Mouse (Mus musculus) intestine, embryonic 15.5 days (tissue): Measurements from ENCODE around the gene Rps8. TPM values are rescaled to one million over a fixed set of nuclear protein-coding genes. Genes with fewer than 3 reads are reported as not detected.
"Not testable (repeated sequence)": the region's sequence is repeated elsewhere in the genome, so short reads cannot be mapped to it uniquely, and the experiment has no call there.

Experiments used
- ATAC-seq: fragments of 200-750 bp; cut with Nextera tagmentation; 2 replicates; pipeline ENCODE4 v1.8.0; 2017; ENCODE audit warnings: moderate TSS enrichment, moderate library complexity
- H3K27ac ChIP-seq: fragments of 300-500 bp; sonication (generic); 2 replicates; pipeline ENCODE4 v1.5.1; 2015; ENCODE audit warnings: mild to moderate bottlenecking, inconsistent platforms
- H3K27me3 ChIP-seq: fragments of 300-500 bp; sonication (generic); replicated peaks from 2 replicates; pipeline ENCODE4 v1.6.1; 2015; ENCODE audit warnings: inconsistent platforms
- H3K36me3 ChIP-seq: fragments of 300-500 bp; sonication (generic); 2 replicates; pipeline ENCODE4 v1.6.1; 2015; ENCODE audit warnings: inconsistent platforms
- H3K4me1 ChIP-seq: fragments of 300-500 bp; sonication (generic); replicated peaks from 2 replicates; pipeline ENCODE4 v1.6.1; 2015; ENCODE audit warnings: inconsistent platforms
- H3K4me2 ChIP-seq: fragments of 300-500 bp; sonication (generic); replicated peaks from 2 replicates; pipeline ENCODE4 v1.6.1; 2015; ENCODE audit warnings: mild to moderate bottlenecking, inconsistent platforms
- H3K4me3 ChIP-seq: fragments of 300-500 bp; sonication (generic); replicated peaks from 2 replicates; pipeline ENCODE4 v1.5.1; 2015; ENCODE audit warnings: inconsistent platforms
- H3K9ac ChIP-seq: fragments of 300-500 bp; sonication (generic); 2 replicates; pipeline ENCODE4 v1.6.1; 2015; ENCODE audit warnings: inconsistent platforms
- H3K9me3 ChIP-seq: fragments of 300-500 bp; sonication (generic); 2 replicates; pipeline ENCODE4 v1.6.1; 2016; ENCODE audit warnings: inconsistent platforms
- WGBS: fragments of 180-500 bp; shearing (Covaris S2); methylation state at CpG from one replicate; pipeline ENCODE4 v1.1.7; 2015; 5-methylcytosine and 5-hydroxymethylcytosine counted together
- polyA plus RNA-seq: library from polyadenylated mRNA; unstranded; fragments of >200 nt; fragmentation: Nextera tagmentation; extraction: Ambion mirVana; gene quantifications from 2 replicates; pipeline ENCODE4 v1.2.1, GENCODE M21; 2015

Rps8 gene
- polyA plus RNA-seq = 1,027 and 1,033 TPM in 2 replicates

DNA sequence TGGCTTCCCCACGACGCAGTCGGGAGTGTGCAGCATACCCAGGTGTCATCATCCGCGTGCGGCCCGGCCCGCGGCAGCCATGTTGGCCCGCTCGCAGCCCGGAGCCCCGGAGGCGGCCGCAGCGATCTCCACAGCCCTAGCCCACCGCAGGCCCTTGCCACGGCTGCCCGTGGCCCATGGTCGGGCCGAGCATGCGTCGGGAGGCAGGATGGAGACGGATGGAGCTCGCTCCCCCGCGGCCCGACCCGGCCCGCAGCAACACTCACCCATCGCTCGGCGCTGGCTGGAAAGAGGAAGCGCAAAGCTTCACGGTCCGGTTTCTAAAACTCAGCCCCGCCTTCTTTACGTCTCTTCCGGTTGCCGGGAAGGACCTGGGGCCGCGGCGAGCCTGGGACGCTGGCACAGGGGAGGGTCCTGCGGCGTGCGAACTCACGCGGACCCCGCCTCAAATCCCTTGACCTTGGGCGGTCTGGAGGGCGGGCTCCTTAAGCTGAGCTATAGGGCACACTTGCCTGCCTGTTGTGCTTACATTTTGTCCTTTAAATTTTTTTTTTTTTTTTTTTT lies at the start of gene Rps8:
TSS of gene Rps8 (minus strand) at position 452 of the 564 bp plus-strand sequence.
- Histone ChIP-seq H3K9me3 (no peaks in the 10 kb centered on the region), H3K27ac (peak within 1 kb of the TSS; percentile 84), H3K36me3 (peaks cover 36% of the 10 kb centered on the region), H3K27me3 (no peaks in the 10 kb centered on the region), H3K4me1 (peaks cover 12% of the 10 kb centered on the region), H3K9ac (peak within 1 kb of the TSS; percentile 92), H3K4me3 (peak within 1 kb of the TSS; percentile 61), H3K4me2 (peak within 1 kb of the TSS; percentile 73)
- peak; percentile 92 for ATAC-seq
- WGBS = under 1% methylated on average over 51 of the region's 52 CpGs

DNA sequence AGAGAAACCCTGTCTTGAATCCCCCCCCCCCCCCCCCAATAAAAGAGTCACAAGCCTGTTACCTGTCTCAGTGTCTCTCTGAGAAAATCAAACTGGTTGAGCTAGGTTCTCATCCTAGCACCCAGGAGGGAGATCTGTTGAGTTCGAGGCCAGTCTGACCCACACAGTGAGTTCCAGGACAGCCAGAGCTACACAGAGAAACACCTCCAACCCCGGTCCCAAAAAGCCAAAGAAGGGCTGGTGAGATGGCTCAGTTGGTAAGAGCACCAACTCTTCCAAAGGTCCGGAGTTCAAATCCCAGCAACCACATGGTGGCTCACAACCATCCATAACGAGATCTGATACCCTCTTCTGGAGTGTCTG lies 46.9 kb upstream of the Rps8 start:
- H3K27me3 ChIP-seq = no peaks in the 10 kb centered on the region
- peak overlapping the region; percentile 62 for H3K4me2 ChIP-seq
- H3K9ac ChIP-seq = no peak overlapping the region
- H3K36me3 ChIP-seq = no peaks in the 10 kb centered on the region
- WGBS = 59% methylated on average over 4 of the region's 4 CpGs
- no peaks in the 10 kb centered on the region for H3K4me1 ChIP-seq
- H3K9me3 ChIP-seq = no peaks in the 10 kb centered on the region
- ATAC-seq = peak; percentile 37
- no peak overlapping the region for H3K4me3 ChIP-seq
- peak overlapping the region; percentile 62; the same call in 1 of the 2 replicates for H3K27ac ChIP-seq

DNA sequence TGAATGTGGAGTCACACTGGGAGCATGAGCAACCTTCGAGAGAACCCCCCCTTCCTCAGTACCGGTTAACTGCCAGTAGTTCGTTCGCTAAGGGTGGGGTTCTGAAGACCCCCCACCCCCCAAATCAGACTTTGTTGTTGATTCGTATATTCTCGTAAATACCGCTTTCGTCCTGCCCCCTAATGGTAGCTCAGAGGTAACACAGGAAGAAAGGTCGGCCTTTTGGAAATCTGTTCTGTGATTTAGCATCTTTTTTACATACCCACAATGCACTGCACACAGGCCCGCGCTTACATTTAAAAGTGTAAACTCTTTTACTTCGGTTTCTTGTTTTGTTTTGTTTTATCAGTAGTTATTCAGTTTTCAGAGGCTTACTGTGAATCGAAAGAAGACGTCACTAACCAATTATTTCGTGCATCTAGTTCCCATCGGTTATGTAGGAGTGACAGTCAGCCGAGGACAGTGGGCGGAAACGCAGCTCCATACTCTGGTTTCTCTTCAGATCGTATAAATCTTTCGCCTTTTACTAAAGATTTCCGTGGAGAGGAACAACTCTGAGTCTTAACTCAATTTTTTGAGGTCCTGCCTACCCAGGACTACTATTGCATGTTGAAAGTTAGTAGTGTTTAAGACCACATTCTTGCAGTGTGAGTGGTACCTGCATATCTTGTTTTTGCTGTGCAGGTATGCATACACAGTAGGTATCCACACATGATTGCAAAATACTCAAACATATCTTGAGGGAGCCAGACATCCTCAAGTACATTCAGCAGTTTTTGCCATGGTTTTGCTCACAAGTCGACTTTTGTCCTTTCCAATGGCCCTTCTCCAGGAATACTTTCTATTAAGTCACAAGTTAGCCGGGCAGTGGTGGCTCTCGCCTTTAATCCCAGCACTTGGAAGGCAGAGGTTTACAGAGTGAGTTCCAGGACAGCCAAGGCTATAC lies 46.3 kb upstream of the Rps8 start:
- peak overlapping the region; percentile 28 for H3K4me3 ChIP-seq
- peak overlapping the region; percentile 62 for H3K27ac ChIP-seq
- under 1% methylated on average over 25 of the region's 25 CpGs for WGBS
- peak overlapping the region; percentile 62 for H3K4me2 ChIP-seq
- H3K4me1 ChIP-seq = no peaks in the 10 kb centered on the region
- peak; percentile 96 for ATAC-seq
- no peaks in the 10 kb centered on the region for H3K36me3 ChIP-seq
- no peaks in the 10 kb centered on the region for H3K9me3 ChIP-seq
- H3K9ac ChIP-seq = peak overlapping the region; percentile 28; the same call in 1 of the 2 replicates
- H3K27me3 ChIP-seq = no peaks in the 10 kb centered on the region

DNA sequence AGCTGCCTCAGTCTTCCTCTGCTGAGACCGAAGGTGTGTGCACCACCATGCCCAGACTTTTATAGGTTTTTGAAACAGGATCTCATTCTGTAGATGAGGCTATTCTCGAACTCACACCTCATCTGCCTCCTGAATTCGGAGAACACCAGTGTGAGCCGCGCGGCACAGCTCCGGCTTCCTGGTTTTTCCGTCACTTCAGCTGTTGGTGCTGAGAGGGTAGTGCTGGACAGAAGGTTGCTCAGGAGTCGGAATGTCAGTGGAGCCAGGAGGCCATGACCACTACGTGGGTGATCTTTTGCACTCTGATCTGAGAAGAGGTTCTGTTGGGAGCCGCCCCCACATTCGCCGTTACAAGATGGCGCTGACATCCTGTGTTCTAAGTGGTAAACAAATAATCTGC lies 35.8 kb upstream of the Rps8 start:
- H3K27ac ChIP-seq = no peak overlapping the region
- H3K4me3 ChIP-seq = no peak overlapping the region
- no peak overlapping the region for H3K4me2 ChIP-seq
- H3K36me3 ChIP-seq = no peaks in the 10 kb centered on the region
- no peak overlapping the region for H3K9ac ChIP-seq
- 92% methylated on average over 14 of the region's 14 CpGs for WGBS
- ATAC-seq = no peak
- no peaks in the 10 kb centered on the region; the same call in 1 of the 2 replicates for H3K4me1 ChIP-seq
- no peaks in the 10 kb centered on the region for H3K27me3 ChIP-seq
- no peaks in the 10 kb centered on the region for H3K9me3 ChIP-seq

DNA sequence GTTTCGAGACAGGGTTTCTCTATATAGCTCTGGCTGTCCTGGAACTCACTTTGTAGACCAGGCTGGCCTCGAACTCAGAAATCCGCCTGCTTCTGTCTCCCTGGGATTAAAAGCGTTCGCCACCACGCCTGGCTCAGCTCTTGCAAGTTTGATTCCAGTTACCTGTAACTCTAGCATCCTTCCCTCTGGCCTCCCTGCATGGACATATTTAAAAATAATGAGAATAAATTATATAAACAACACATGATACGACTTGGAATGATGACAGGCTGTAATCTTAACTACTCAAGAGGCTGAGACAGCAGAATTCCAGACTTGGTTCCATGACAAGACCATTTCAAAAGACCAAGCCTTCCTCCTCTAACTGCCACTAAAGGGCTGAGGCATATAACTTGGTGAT lies 34.6 kb upstream of the Rps8 start:
- no peak overlapping the region for H3K4me3 ChIP-seq
- H3K27ac ChIP-seq = peak overlapping the region; percentile 61
- 63% methylated on average over 7 of the region's 7 CpGs for WGBS
- no peak overlapping the region for H3K9ac ChIP-seq
- H3K36me3 ChIP-seq = no peaks in the 10 kb centered on the region
- H3K9me3 ChIP-seq = no peaks in the 10 kb centered on the region
- no peaks in the 10 kb centered on the region; the same call in 1 of the 2 replicates for H3K4me1 ChIP-seq
- H3K27me3 ChIP-seq = no peaks in the 10 kb centered on the region
- ATAC-seq = no peak
- no peak overlapping the region for H3K4me2 ChIP-seq

DNA sequence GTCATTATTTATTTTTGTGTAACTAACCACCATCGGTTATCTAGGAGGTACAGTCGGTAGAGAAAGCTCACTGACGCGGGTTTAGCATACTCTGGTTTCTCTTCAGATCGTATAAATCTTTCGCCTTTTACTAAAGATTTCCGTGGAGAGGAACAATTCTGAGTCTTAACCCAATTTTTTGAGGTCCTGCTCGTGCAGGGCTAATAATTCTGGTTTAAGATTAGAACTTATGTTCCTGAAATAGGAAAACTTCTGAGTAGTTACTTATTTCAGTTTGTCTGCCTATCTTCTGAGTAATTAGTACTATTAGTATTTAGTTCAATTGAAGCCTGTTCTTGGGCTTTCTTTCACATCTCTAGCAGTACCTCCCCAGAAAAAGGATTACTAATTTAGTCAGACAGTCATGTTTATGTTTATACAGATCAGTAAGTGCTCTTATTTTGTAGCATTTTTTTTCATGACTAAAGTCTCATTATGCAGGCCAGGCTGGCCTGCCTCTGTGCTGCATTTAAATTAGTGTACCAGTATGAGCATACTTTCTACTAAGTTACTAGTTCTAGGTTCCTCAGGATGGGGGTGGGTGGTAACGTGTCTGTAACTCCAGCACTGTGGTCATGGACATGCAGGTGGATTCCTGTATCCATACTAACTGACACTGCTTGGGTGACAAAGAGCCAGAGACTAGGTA lies 34.0 kb upstream of the Rps8 start:
- Histone ChIP-seq H3K9ac (no peak overlapping the region), H3K4me1 (no peaks in the 10 kb centered on the region; the same call in 1 of the 2 replicates), H3K27me3 (no peaks in the 10 kb centered on the region), H3K36me3 (no peaks in the 10 kb centered on the region), H3K27ac (peak overlapping the region; percentile 61), H3K4me2 (peak overlapping the region; percentile 50; the same call in 1 of the 2 replicates), H3K9me3 (no peaks in the 10 kb centered on the region), H3K4me3 (peak overlapping the region; percentile 23; the same call in 1 of the 2 replicates)
- WGBS = 0% methylated on average over 9 of the region's 9 CpGs
- peak; percentile 94 for ATAC-seq

DNA sequence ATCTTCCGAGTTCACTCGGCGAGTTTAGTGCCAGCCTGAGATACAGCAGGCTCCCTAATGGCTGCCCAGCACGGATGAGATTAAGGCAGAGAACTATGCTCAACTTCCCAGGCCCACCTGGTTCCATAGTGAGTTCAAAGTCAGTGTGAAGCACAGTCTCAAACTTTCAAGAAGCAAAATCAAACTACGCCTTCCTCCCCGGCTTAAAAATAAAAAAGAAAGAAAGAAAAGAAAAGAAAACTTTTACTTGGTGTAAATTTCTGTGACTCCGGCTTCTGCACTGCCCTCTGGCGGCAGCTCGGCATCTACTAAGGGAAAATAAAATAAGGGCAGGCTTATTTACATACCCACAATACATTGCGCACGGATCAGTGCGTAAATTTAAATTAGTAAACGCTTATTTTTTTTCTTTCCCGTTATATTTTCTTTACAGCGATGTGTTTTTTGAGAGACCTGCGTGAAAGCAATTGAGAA lies 33.4 kb upstream of the Rps8 start:
- Histone ChIP-seq H3K4me2 (peak overlapping the region; percentile 50), H3K36me3 (no peaks in the 10 kb centered on the region), H3K4me3 (peak overlapping the region; percentile 23), H3K27ac (peak overlapping the region; percentile 61), H3K9ac (no peak overlapping the region), H3K9me3 (no peaks in the 10 kb centered on the region), H3K4me1 (no peaks in the 10 kb centered on the region; the same call in 1 of the 2 replicates), H3K27me3 (no peaks in the 10 kb centered on the region)
- peak; percentile 82 for ATAC-seq
- under 1% methylated on average over 16 of the region's 16 CpGs for WGBS

DNA sequence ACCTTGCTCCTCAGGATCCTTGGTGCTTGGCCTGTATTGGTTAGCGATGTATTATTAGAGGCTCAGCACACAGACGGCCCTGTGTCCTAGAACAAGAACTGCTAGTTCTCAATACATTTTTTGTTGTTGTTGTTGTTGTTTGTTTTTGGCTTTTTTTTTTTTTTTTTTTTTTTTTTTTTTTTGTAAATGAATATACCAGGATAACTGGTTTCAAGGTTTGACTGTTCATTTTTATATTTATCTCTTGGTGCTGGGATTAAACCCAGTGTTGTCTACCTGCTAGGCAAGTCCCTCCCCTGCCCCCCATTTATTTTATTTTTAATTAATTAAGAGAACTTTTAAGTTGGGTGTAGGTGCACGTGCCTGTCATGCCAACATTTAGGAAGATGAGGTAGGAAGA lies 32.9 kb upstream of the Rps8 start:
- Histone ChIP-seq H3K27me3 (no peaks in the 10 kb centered on the region), H3K36me3 (no peaks in the 10 kb centered on the region), H3K9me3 (no peaks in the 10 kb centered on the region), H3K4me2 (peak overlapping the region; percentile 50), H3K9ac (no peak overlapping the region), H3K4me1 (no peaks in the 10 kb centered on the region; the same call in 1 of the 2 replicates), H3K27ac (peak overlapping the region; percentile 33), H3K4me3 (peak overlapping the region; percentile 23)
- ATAC-seq = 0 out of 2 replicates have a peak, but pooled peaks have one; percentile 5
- WGBS = 59% methylated on average over 3 of the region's 3 CpGs

DNA sequence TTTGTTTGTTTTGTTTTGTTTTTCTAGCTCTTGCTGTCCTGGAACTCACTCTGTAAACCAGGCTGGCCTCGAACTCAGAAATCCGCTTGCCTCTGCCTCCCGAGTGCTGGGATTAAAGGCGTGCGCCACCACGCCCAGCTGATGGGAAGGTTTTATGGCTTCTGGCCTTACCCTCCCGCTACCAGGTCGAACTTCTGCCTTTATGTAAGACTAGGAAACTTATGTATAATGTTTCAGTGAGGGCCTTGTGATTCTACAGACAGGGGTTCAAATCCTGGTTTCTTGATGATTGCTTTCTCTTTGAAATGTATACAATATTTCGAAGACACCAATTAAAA lies 26.7 kb upstream of the Rps8 start:
- not testable (repeated sequence) for H3K9ac ChIP-seq
- H3K4me3 ChIP-seq = peak overlapping the region; percentile 69

DNA sequence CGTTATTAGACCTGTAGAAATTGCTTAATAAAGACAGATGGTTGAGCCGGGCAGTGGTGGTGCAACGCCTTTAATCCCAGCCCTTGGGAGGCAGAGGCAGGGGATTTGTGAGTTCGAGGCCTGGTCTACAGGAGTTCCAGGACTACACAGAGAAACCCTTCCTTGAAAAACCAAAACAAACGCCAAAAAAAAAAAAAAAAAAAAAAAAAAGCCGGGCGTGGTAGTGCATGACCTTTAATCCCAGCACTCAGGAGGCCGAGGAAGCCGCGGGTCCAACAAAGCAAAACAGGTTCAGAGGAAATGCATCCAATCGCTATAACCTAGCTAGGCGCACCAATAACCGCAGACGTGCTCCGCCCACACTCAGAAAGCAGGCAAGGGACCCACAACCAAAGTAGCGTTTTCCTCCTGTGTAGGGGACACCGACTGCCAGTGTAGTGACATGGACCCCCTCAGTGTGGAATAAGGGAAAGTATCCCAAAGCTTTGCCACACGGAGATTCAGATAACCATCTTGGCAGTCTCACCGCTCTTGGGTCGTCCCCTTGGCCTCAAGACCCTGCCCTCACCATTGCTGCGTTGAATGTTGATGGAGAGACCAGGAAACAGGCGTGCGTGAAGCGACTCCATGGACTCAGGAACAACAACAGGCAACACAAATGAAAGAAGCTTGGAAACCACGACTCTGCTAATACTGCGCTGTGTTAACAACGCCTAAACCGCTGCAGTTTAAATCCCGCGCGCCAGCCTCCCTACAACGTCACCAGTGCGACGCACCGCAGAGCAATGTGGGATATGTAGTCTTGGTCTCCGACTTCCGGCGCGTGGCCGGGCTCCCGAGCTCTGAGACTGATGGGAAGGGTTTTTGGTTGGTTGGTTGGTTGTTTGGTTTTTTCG lies 26.1 kb upstream of the Rps8 start, which contains the start of gene Kif2c:
TSS of gene Kif2c (minus strand) at position 777 of the 896 bp plus-strand sequence.
- Histone ChIP-seq H3K9ac (peak within 1 kb of the TSS; percentile 54), H3K27me3 (no peaks in the 10 kb centered on the region), H3K36me3 (peaks cover 19% of the 10 kb centered on the region), H3K4me1 (peaks cover 3% of the 10 kb centered on the region; the same call in 1 of the 2 replicates), H3K9me3 (no peaks in the 10 kb centered on the region), H3K4me3 (peak within 1 kb of the TSS; percentile 69), H3K27ac (peak within 1 kb of the TSS; percentile 70), H3K4me2 (peak within 1 kb of the TSS; percentile 79)
- peak; percentile 99 for ATAC-seq
- WGBS = under 1% methylated on average over 42 of the region's 42 CpGs

More for the DNA sequence above, 26.7 kb upstream of the Rps8 start:
- not testable (repeated sequence) for H3K4me1 ChIP-seq, H3K9me3 ChIP-seq, H3K27me3 ChIP-seq, H3K27ac ChIP-seq
- 10% methylated on average over 9 of the region's 9 CpGs for WGBS
- peak; percentile 73 for ATAC-seq
- Histone ChIP-seq H3K36me3 (peaks cover 13% of the 10 kb centered on the region), H3K4me2 (peak overlapping the region; percentile 52)

DNA sequence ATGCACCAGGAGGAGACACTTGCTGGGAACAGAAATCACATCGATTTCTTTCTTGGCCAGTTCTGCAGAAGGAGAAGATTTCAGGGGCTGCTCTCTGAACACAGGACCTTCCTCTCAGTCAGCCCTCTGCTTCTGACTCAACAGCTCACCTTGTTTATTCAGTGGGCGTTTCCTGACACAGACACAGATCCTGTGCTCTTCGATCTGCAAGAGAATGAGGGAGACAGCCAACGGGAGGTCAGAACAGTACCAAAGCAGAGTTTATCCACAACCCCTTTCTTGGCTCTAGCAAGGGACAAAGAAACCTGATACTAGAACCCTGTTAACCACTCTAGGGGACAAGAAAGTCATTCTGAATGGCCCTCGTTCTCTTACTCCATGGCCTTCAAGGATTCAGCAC lies 13.9 kb upstream of the Rps8 start:
- Histone ChIP-seq H3K36me3 (peaks cover 65% of the 10 kb centered on the region), H3K27me3 (no peaks in the 10 kb centered on the region), H3K4me3 (no peak overlapping the region), H3K4me2 (no peak overlapping the region), H3K27ac (no peak overlapping the region), H3K9ac (no peak overlapping the region), H3K4me1 (no peaks in the 10 kb centered on the region), H3K9me3 (no peaks in the 10 kb centered on the region)
- no peak for ATAC-seq
- whole genome bisulfite sequencing = 75% methylated on average over 5 of the region's 5 CpGs
